Mouse (Mus musculus): ENCODE data around the gene Sgms2.

GRCm38 (mm10) chr3:131336629-131337028, 154.6 kb downstream of the Sgms2 start:
- no peak for TF ChIP-seq CTCF (conservative IDR thresholded peaks at IDR 0.05; ENCODE audit: low read length)
- no peak for TF ChIP-seq NANOG (IDR thresholded peaks at IDR 0.05; ENCODE audit: borderline replicate concordance, low read length)
